In genomic region chr4:149103875-149104561, GRCm38 (mm10) we compare ENCODE assay signal across 8 mouse cellular contexts. TPM values are rescaled to one million over a fixed set of nuclear protein-coding genes. Genes with fewer than 3 reads are reported as not detected.
A peak's percentile ranks its signal among the peaks of the same experiment; 100 is the strongest.
DNase-seq lines count a peak whose midpoint lies in the region; ATAC-seq lines count a peak whose summit lies in the region.

Gene Dffa, plus strand, starts transcription at chr4:149104146.

- H3K4me3 ChIP-seq in forebrain, embryonic 11.5 days (ENCODE audit: low read depth, low read length), result peak within 1 kb of the TSS; percentile 62
- peak within 1 kb of the TSS; percentile 82 for H3K4me3 ChIP-seq in heart, embryonic 16.5 days (ENCODE audit: low read length)
- peak within 1 kb of the TSS; percentile 82 for H3K4me3 ChIP-seq in liver, embryonic 15.5 days (replicated peaks)
- H3K4me3 ChIP-seq in neural tube, embryonic 12.5 days, result peak within 1 kb of the TSS; percentile 70

- peak within 1 kb of the TSS; percentile 79 for H3K4me2 ChIP-seq in forebrain, embryonic 11.5 days (ENCODE audit: low read depth, low read length, severe bottlenecking)
- H3K4me2 ChIP-seq in heart, embryonic 16.5 days (ENCODE audit: low read depth, low read length), result peak within 1 kb of the TSS; percentile 95
- peak within 1 kb of the TSS; percentile 85 for H3K4me2 ChIP-seq in liver, embryonic 15.5 days
- peak within 1 kb of the TSS; percentile 93 for H3K4me2 ChIP-seq in neural tube, embryonic 12.5 days (replicated peaks)

- no peak within 1 kb of the TSS for H3K27ac ChIP-seq in forebrain, embryonic 11.5 days (ENCODE audit: low read depth, low read length)
- H3K27ac ChIP-seq in heart, embryonic 16.5 days (ENCODE audit: low read length), result peak within 1 kb of the TSS; percentile 33; the same call in 1 of the 2 replicates
- H3K27ac ChIP-seq in liver, embryonic 15.5 days (replicated peaks), result peak within 1 kb of the TSS; percentile 31; the same call in 1 of the 2 replicates
- no peak within 1 kb of the TSS for H3K27ac ChIP-seq in neural tube, embryonic 12.5 days

- no peaks in the 10 kb centered on the region for H3K27me3 ChIP-seq in forebrain, embryonic 11.5 days (ENCODE audit: control insufficient read depth, insufficient read depth, low read length)
- no peaks in the 10 kb centered on the region for H3K27me3 ChIP-seq in heart, embryonic 16.5 days (ENCODE audit: control insufficient read depth, insufficient read depth, low read length)
- H3K27me3 ChIP-seq in liver, embryonic 15.5 days, result no peaks in the 10 kb centered on the region
- no peaks in the 10 kb centered on the region for H3K27me3 ChIP-seq in neural tube, embryonic 12.5 days (replicated peaks)

- H3K9me3 ChIP-seq in forebrain, embryonic 11.5 days (ENCODE audit: control insufficient read depth, low read length), result no peaks in the 10 kb centered on the region
- H3K9me3 ChIP-seq in heart, embryonic 16.5 days (replicated peaks; ENCODE audit: control insufficient read depth, low read length), result no peaks in the 10 kb centered on the region
- H3K9me3 ChIP-seq in liver, embryonic 15.5 days (replicated peaks), result no peaks in the 10 kb centered on the region
- no peaks in the 10 kb centered on the region for H3K9me3 ChIP-seq in neural tube, embryonic 12.5 days

- peak; percentile 84 for ATAC-seq in forebrain, embryonic 11.5 days (replicated peaks; ENCODE audit: low FRiP score)
- peak; percentile 86 for ATAC-seq in heart, embryonic 16.5 days (replicated peaks; ENCODE audit: extremely low read depth, insufficient read depth, low FRiP score)
- peak; percentile 79 for ATAC-seq in liver, embryonic 15.5 days (ENCODE audit: insufficient read depth)
- peak; percentile 85 for ATAC-seq in neural tube, embryonic 12.5 days (ENCODE audit: low FRiP score, low read depth)

- no peaks in the 10 kb centered on the region for H3K36me3 ChIP-seq in forebrain, embryonic 11.5 days (ENCODE audit: control insufficient read depth, insufficient read depth, low read length)
- H3K36me3 ChIP-seq in heart, embryonic 16.5 days (ENCODE audit: control insufficient read depth, insufficient read depth), result 0 out of 2 replicates have a peak, but pooled peaks cover under 1% of the 10 kb centered on the region
- peaks cover 17% of the 10 kb centered on the region; the same call in 1 of the 2 replicates for H3K36me3 ChIP-seq in liver, embryonic 15.5 days (replicated peaks)
- H3K36me3 ChIP-seq in neural tube, embryonic 12.5 days, result peaks cover 23% of the 10 kb centered on the region

- peak within 1 kb of the TSS; percentile 64 for H3K9ac ChIP-seq in forebrain, embryonic 11.5 days (ENCODE audit: low read length)
- H3K9ac ChIP-seq in heart, embryonic 16.5 days (ENCODE audit: low read length), result peak within 1 kb of the TSS; percentile 83
- peak within 1 kb of the TSS; percentile 69 for H3K9ac ChIP-seq in liver, embryonic 15.5 days
- peak within 1 kb of the TSS; percentile 77 for H3K9ac ChIP-seq in neural tube, embryonic 12.5 days

- H3K4me1 ChIP-seq in forebrain, embryonic 11.5 days (replicated peaks; ENCODE audit: control insufficient read depth, insufficient read depth, low read length), result peaks cover 7% of the 10 kb centered on the region; the same call in 1 of the 2 replicates
- peaks cover 10% of the 10 kb centered on the region for H3K4me1 ChIP-seq in heart, embryonic 16.5 days (ENCODE audit: control insufficient read depth, insufficient read depth, low read length)
- peaks cover 24% of the 10 kb centered on the region for H3K4me1 ChIP-seq in liver, embryonic 15.5 days (replicated peaks)
- peaks cover 9% of the 10 kb centered on the region for H3K4me1 ChIP-seq in neural tube, embryonic 12.5 days

- under 1% methylated on average over 35 of the region's 35 CpGs for WGBS in forebrain, embryonic 11.5 days
- under 1% methylated on average over 35 of the region's 35 CpGs for WGBS in heart, embryonic 16.5 days
- WGBS in liver, embryonic 15.5 days (ENCODE audit: insufficient replicate concordance), result under 1% methylated on average over 35 of the region's 35 CpGs
- under 1% methylated on average over 35 of the region's 35 CpGs for WGBS in neural tube, embryonic 12.5 days

- DNase-seq in CD8-positive naive resting alpha-beta T cell, adult 2 months (ENCODE audit: low read depth in 2 of 2, low spot score in 2 of 2), result peak; percentile 76 to 85
- peak; percentile 89 for DNase-seq in c-Kit-positive CD71-negative TER-119-negative erythroid progenitor cells, embryonic 14.5 days (ENCODE audit: low read depth)
- peak; percentile 92 for DNase-seq in forebrain, embryonic 11.5 days (ENCODE audit: low spot score)
- DNase-seq in kidney, postnatal 36 days, result peak; percentile 95 to 96
- peak; percentile 72 for DNase-seq in telencephalon, adult 2 months (ENCODE audit: low read depth, low spot score)

RNA-seq across cellular contexts. Expression of gene Dffa, which starts in this region (rescaled TPM):
- 28.5 and 29.6 TPM in 2 replicates for polyA plus RNA-seq in forebrain, embryonic 11.5 days (2014; fragmentation: Nextera tagmentation; extraction: Ambion mirVana)
- 29.3 and 33.8 TPM in 2 replicates for polyA plus RNA-seq in heart, embryonic 16.5 days (2015; fragmentation: Nextera tagmentation; extraction: Ambion mirVana)
- polyA plus RNA-seq in liver, embryonic 15.5 days (2015; fragmentation: Nextera tagmentation; extraction: Ambion mirVana), result 14.4 and 17.7 TPM in 2 replicates
- 33.3 and 36.0 TPM in 2 replicates for polyA plus RNA-seq in neural tube, embryonic 12.5 days (2016; fragmentation: Nextera tagmentation; extraction: Ambion mirVana)

Comparison
In these comparisons a context has a peak if more than half of its experiments do, and no peak if none do; other contexts are left out.
1. H3K27ac ChIP-seq: peak in heart, embryonic 16.5 days (single experiment) and liver, embryonic 15.5 days (single experiment); none in forebrain, embryonic 11.5 days (single experiment) and neural tube, embryonic 12.5 days (single experiment).
2. Peak in every context shown above with its lines, with median percentiles within 50 percentile points of each other: DNase-seq, ATAC-seq, H3K4me2 ChIP-seq, H3K4me3 ChIP-seq and H3K9ac ChIP-seq.